Mouse (Mus musculus) urinary bladder, postnatal 4 days (tissue): ENCODE measurements around the gene Nav2.

Experiments used
- DNase-seq, 2 experiments: peaks; one replicate each; pipeline ENCODE4 v3.0.0; 2021 to 2022; ENCODE audit warnings: low spot score in 2 of 2

Nav2 gene

DNA sequence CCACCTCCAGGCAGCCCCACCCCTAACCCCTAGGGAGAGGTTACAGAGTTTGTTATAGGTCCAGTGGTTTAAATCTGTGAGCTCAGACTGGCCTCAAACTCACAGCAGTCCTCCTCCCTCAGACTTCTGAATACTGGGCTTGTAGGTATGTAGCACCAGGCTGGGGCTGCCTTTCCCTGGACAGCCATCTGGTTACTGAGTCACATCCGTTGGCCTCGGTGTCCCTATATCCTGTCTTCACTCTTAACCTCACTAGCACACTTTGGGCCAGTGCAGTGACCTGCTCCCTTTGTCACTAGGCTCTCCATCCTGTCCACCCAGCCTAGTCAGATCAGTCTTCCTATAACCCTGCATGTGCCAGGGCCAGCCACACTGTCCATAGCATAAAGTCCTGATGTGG, 19.8 kb upstream of the Nav2 start:
- DNase-seq: no peak

DNA sequence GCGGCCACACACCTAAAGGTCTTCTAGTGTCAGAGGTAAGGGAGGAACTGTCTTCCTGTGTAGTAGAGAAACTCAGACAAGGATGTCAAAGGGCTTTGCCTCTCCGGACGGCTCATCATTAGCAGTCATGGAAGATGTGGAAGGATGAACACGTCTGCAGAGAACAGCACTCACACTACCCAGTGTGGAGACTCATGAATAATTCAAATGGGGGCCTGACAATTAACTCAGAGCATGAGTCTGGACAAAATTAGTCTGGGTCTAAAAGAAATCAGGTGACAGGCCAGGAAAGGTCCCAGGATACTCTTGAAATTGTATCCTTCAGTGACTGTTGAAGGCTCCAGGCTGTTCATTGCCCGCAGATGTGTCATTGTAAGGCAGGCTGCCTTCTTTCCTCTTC, 17.5 kb upstream of the Nav2 start:
- DNase-seq: no peak

GRCm38 (mm10) chr7:48893093-48893492, 15.4 kb upstream of the Nav2 start:
- no peak for DNase-seq

DNA sequence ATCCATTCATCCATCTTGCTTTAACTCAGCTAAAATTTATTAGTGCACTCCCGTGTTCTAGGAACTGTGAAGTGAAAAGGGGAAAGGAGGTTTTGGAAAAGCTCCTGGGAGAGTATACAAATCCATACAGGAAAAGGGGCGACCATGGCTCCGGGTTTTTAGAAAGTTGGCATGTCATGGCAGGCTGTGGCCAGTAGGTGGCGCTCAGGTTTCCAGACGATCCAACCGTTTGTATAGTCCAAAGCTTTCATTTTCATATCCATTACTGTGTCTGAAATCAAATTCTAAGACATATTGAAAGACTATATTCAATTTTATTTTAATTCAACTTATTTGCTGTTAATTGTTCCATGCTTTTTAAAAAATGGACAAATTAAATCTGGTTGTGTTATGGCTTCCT, 14.4 kb upstream of the Nav2 start:
- peak in 1 of 2 experiments; percentile 73 for DNase-seq

- DNase-seq: no peak
Observed at GRCm38 (mm10) chr7:48894763-48895162, 13.8 kb upstream of the Nav2 start.

- no peak for DNase-seq
Observed at GRCm38 (mm10) chr7:48895475-48895874, 13.0 kb upstream of the Nav2 start.

DNA sequence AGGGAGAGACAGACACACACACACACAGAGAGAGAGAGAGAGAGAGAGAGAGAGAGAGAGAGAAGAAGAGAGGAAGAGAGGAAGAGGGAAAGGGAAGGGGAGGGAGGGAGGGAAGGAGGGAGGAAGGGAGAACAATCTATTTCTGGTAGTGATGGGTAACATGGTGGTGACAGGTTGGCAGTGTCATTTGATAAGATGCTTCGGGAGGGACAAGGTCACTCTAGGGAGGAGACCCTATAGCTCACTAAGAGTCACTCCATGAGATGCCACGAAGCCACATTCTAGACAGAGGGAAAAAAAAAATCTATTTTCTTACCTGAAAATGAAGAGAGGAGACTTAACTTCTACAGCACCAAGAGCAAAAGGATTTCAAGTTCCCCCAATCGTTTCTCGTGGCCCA, 12.5 kb upstream of the Nav2 start:
- DNase-seq: no peak

GRCm38 (mm10) chr7:48897539-48898163, 10.9 kb upstream of the Nav2 start:
- DNase-seq: no peak

DNA sequence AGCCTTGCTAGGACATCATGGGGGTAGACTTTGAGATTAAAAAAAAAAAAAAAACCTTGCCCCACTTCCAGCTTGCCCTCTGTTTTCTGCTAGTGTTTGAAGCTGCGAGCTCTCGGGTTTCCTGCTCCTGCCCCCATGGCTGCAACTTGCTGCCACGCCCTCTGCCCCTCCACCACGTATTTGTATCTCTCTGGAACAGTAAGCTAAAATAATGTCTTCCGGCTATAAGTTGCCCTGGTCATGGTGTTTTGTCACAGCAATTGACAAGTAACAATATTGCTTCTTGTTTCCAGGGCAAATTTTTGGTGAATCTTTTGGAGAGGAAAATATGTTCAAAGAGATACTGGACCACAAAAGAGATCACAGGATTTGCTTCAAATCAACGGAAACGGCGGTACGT, 10.1 kb upstream of the Nav2 start:
- no peak for DNase-seq

DNA sequence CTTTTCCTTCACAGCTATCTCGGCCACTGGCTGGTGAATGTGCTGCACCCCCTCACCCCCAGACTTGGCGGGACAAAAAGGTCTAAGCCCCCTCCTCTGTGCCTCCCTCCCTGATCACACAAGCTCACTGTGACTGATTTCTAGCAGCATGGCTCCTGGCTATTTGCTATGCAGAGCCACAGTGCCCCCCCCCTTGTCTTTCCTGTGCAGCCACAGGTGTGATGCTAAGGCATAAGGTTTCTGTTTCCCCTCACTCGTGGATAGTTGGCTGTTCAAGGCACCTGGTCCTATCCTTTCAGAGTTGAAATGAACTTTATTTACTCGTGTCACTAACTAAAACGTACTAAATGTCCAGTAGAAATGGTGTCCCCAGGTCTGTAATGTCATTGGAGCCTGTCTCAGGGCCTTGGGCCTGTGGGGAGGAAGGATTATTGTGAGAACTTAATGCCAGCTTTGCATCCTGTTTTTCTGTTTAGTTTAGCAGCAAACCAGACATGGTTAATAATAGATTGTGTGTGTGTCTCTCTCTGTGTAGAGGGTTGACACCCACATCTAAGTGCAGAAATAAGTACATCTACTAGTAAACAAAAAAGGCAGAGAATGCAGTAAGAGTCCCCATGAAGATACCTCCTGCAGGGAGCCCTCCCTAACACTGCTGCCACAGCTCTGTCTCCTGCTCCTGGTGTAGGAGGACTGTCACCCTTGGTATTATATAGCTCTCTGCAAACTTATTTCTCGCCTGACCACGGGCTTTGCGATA, 7.9 kb upstream of the Nav2 start:
- no peak for DNase-seq

GRCm38 (mm10) chr7:48902454-48902853, 6.1 kb upstream of the Nav2 start:
- no peak for DNase-seq

GRCm38 (mm10) chr7:48909342-48909671, 791 bp downstream of the Nav2 start:
- DNase-seq: no peak

DNA sequence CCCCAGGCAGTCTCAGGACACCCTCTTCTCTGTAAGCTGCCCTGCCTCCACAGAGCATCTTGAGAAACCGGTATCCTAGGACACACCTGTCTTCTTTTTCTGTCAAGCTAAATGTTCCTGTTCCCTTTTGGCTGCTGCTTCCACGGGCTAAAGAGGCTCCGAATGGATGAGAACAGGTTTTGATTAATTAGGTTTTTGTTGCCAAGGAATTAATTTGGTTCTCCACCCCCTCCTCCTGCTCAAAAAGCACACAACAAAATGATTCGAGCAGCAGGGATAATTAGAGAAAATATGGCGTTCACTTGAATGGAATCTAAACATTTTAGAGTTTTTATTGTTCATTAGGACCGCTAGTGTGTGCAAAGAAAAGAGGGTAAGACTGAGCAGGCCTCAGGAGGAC, 1.8 kb downstream of the Nav2 start:
- DNase-seq: no peak

GRCm38 (mm10) chr7:48911146-48911545, 2.6 kb downstream of the Nav2 start:
- DNase-seq: no peak

DNA sequence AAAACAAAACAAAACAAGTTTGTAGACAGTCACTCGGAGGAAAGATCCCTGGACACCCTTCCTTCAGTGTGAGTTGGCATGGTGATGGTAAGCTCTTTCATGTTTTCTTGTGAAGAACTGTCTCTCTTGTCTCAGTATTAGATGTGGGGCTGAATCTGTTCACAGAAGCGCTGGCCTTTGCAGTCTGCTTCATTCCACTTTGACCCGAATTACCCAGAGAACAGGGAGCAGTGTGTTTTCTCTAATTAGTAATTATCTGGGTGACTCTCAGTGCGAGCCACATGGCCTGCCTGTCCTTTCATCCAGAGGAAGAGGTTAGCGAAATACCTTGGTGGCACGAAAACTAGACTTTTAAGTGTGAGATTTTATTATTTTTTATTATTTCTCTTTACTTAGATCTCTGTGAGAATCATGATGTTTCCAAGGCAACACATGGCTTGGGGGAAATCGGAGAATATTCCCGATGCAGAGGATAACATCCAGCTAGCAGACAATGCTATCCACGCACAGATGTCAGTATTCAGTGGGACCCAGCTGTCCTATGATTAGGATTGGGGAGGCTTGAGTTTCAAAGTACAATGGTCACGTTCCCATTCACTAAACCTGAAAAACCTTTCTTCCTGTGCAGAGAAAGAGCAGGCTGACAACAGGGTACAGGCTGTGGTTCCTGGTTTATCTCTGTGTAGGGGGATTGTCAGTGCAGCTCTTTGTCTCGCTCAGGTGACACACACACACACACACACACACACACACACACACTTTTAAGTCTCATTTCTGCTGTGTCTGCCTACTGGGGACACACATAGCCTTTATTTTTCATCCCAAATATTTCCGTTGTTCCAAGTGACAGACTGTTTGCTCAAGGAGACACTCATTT, 6.4 kb downstream of the Nav2 start:
- no peak for DNase-seq

DNA sequence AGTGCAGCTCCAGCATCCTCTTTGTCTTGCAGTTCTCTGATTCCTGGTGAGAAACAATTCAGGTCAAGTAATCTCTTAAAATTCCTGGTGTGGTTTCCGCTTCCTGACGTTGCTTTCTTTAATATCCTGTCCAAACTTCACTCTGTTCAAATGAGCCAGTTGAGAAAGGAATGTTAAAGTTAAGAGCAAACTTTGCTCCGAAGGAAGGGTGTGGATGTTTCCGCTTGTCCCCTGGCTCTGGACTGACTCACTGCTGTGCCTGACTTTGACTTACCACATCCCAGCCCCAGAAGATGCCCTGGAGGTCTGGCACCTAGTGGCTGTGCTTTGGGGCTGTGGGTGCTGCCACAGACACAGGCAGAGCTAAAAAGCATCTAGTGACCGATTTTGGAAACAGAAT, 8.9 kb downstream of the Nav2 start:
- DNase-seq: no peak

DNA sequence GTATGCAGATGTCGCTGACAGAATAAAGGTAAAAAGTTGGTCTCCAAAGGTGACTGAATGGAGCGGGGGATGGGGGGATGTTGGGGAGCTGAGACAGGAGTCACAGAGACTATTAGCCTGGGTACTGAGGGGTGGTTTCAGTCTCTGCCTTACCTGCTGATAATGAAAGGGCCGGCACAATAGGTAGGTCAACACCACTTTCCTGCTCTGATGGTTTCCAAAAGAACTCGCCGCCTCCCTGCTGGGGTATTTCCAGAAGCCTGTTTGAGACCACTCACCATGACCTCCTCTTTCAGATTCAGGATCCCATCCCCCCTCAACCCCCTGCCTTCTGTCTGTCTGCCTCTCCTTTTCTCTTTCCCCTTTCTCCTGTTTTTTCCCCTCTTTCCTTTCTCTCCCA, 9.5 kb downstream of the Nav2 start:
- no peak for DNase-seq

- no peak for DNase-seq
Observed at GRCm38 (mm10) chr7:48918389-48918788, 9.9 kb downstream of the Nav2 start.

DNA sequence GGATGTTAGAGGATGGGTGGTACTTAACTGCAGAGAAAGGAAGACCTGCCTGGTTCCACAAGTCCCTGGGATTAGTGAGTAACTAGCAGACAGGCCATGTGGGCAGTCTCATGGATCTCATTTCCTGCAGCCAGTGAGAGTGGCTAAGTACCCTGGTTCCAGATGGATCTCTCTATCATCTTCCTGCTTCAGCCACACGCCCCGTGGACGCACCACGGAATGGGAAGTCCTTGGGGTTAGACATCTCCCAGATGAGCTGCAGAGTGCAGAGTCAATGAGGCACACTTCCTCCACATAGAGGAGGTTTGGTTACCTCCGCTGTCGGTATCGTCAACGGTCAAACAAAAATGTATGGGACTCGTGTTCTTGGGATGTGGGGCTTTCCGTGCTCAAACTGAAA, 15.1 kb downstream of the Nav2 start:
- no peak for DNase-seq

DNA sequence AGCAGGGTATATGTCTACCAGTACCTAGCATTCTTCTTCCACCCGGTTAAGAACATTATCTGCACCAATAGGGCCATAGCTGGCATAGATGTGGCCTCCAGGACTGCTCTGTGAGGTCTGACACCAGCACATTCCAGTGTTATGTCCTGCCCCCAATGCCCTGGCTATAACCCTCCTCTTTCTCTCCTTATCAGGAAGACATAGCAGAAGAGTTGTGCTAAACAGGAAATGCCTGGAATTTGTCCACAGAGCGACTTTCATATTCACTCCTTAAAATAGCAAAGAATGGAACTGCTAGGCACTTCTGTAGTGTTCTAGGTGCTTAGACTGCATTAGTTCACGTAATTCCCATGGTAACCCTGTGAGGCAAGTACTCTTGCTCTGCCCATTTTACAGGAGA, 16.7 kb downstream of the Nav2 start:
- DNase-seq: no peak

GRCm38 (mm10) chr7:48928364-48928763, 19.8 kb downstream of the Nav2 start:
- DNase-seq: peak; percentile 37 to 68

GRCm38 (mm10) chr7:48930399-48930798, 21.9 kb downstream of the Nav2 start:
- DNase-seq: no peak

GRCm38 (mm10) chr7:48932138-48932537, 23.6 kb downstream of the Nav2 start:
- DNase-seq: no peak
